8 mouse cellular contexts compared by ENCODE assay signal in genomic region chr14:33370056-33370455, GRCm38 (mm10).
DNase-seq lines count a peak whose midpoint lies in the region; ATAC-seq lines count a peak whose summit lies in the region.

No protein-coding gene starts in this region.

- intact Hi-C loops in heart, postnatal 25 days (cut with DNase I), result loop anchor here (2.0 to 5.0 kb wide), 2 partner anchors 53 to 158 kb away; partner anchors contain the start of gene Arhgap22

- peak overlapping the region; percentile 26; the same call in 1 of the 2 replicates for H3K4me2 ChIP-seq in intestine, embryonic 14.5 days (ENCODE audit: low read length)
- no peak overlapping the region for H3K4me2 ChIP-seq in lung, embryonic 16.5 days (ENCODE audit: low read depth, low read length)

- H3K27me3 ChIP-seq in intestine, embryonic 14.5 days (replicated peaks; ENCODE audit: control insufficient read depth, insufficient read depth, low read length), result no peaks in the 10 kb centered on the region
- no peaks in the 10 kb centered on the region for H3K27me3 ChIP-seq in lung, embryonic 16.5 days (ENCODE audit: control insufficient read depth, insufficient read depth, low read depth, low read length)

- H3K36me3 ChIP-seq in intestine, embryonic 14.5 days (ENCODE audit: control insufficient read depth, insufficient read depth, low read length), result 0 out of 2 replicates have a peak, but pooled peaks cover 4% of the 10 kb centered on the region
- H3K36me3 ChIP-seq in lung, embryonic 16.5 days (ENCODE audit: control insufficient read depth, insufficient read depth, low read length), result 0 out of 2 replicates have a peak, but pooled peaks cover 2% of the 10 kb centered on the region

- DNase-seq in frontal cortex, adult 2 months (ENCODE audit: extremely low spot score in 1 of 2, low spot score in 1 of 2), result no peak
- peak; percentile 70 for DNase-seq in R1 (ENCODE audit: low read depth, low spot score)
- peak; percentile 56 for DNase-seq in intestine, embryonic 14.5 days (ENCODE audit: low spot score)
- DNase-seq in adrenal gland, postnatal 36 days, result no peak
- DNase-seq in left cerebral cortex, adult 11 months (ENCODE audit: low spot score), result no peak
- DNase-seq in heart, postnatal 25 days (ENCODE audit: low spot score), result no peak

- no peak overlapping the region for H3K9ac ChIP-seq in intestine, embryonic 14.5 days (ENCODE audit: low read length)
- H3K9ac ChIP-seq in lung, embryonic 16.5 days (ENCODE audit: low read length), result no peak overlapping the region

- H3K27ac ChIP-seq in intestine, embryonic 14.5 days (ENCODE audit: low read depth), result no peak overlapping the region
- no peak overlapping the region for H3K27ac ChIP-seq in lung, embryonic 16.5 days (ENCODE audit: low read length)

- no peaks in the 10 kb centered on the region for H3K4me1 ChIP-seq in intestine, embryonic 14.5 days (replicated peaks; ENCODE audit: control insufficient read depth, insufficient read depth, low read length)
- no peaks in the 10 kb centered on the region; the same call in 1 of the 2 replicates for H3K4me1 ChIP-seq in lung, embryonic 16.5 days (replicated peaks; ENCODE audit: control insufficient read depth, insufficient read depth, low read length)

- H3K4me3 ChIP-seq in intestine, embryonic 14.5 days (ENCODE audit: low read depth, low read length), result no peak overlapping the region
- no peak overlapping the region for H3K4me3 ChIP-seq in lung, embryonic 16.5 days (ENCODE audit: low read length)

- no peaks in the 10 kb centered on the region for H3K9me3 ChIP-seq in intestine, embryonic 14.5 days (ENCODE audit: control insufficient read depth, low read length)
- H3K9me3 ChIP-seq in lung, embryonic 16.5 days (ENCODE audit: control insufficient read depth, low read length), result no peaks in the 10 kb centered on the region

- ATAC-seq in frontal cortex, adult (ENCODE audit: low TSS enrichment), result peak; percentile 35; the same call in 1 of the 2 replicates
- ATAC-seq in intestine, embryonic 14.5 days (replicated peaks; ENCODE audit: low FRiP score, low TSS enrichment, low read depth), result peak; percentile 73
- ATAC-seq in lung, embryonic 16.5 days (ENCODE audit: low read depth), result peak; percentile 59

- 5% methylated on average over 7 of the region's 7 CpGs for WGBS in intestine, embryonic 14.5 days
- 6% methylated on average over 7 of the region's 7 CpGs for WGBS in lung, embryonic 16.5 days

Comparison
In these comparisons a context has a peak if more than half of its experiments do, and no peak if none do; other contexts are left out.
1. DNase-seq: peak in R1 (single experiment) and intestine, embryonic 14.5 days (single experiment); none in frontal cortex, adult 2 months (0 of 2), adrenal gland, postnatal 36 days (0 of 2), left cerebral cortex, adult 11 months (single experiment) and heart, postnatal 25 days (single experiment).
2. Peak in every context shown above with its lines, with median percentiles within 50 percentile points of each other: ATAC-seq.